Mouse (Mus musculus) lung, adult 2 months (tissue): Measurements from ENCODE around the gene Pcid2.

ENCODE experiments used
- CTCF ChIP-seq: fragments of 200-500 bp; IDR thresholded peaks from 2 replicates; pipeline ENCODE4 v1.5.1; 2011; ENCODE audit warnings: mild to moderate bottlenecking, low read length, control low read depth; ENCODE audit not compliant: insufficient read depth
- POLR2A ChIP-seq: fragments of 200-500 bp; IDR thresholded peaks from 2 replicates; pipeline ENCODE4 v1.6.1; 2011; ENCODE audit warnings: low read depth, mild to moderate bottlenecking, control low read depth, low read length, borderline replicate concordance; ENCODE audit errors: extremely low read depth

- no peak for TF ChIP-seq POLR2A
- TF ChIP-seq CTCF, result no peak
Measured at GRCm38 (mm10) chr8:13149866-13150265, 44.6 kb upstream of the Pcid2 start.
